Mouse (Mus musculus) midbrain, embryonic 10.5 days (tissue): ENCODE data around the gene Tmem176b. TPM values are rescaled to one million over a fixed set of nuclear protein-coding genes. Genes with fewer than 3 reads are reported as not detected.

Source experiments
- DNase-seq: peaks from one replicate; pipeline ENCODE4 v3.0.0-alpha.2; 2017; ENCODE audit warnings: low spot score
- H3K27ac ChIP-seq: fragments of 300-500 bp; sonication (generic); replicated peaks from 2 replicates; pipeline ENCODE4 v1.5.1; 2016; ENCODE audit warnings: mild to moderate bottlenecking
- H3K27me3 ChIP-seq: fragments of 300-500 bp; sonication (generic); 2 replicates; pipeline ENCODE4 v1.6.1; 2016; ENCODE audit warnings: low read depth, mild to moderate bottlenecking; ENCODE audit not compliant: poor library complexity, severe bottlenecking
- H3K36me3 ChIP-seq: fragments of 300-500 bp; sonication (generic); 2 replicates; pipeline ENCODE4 v1.6.1; 2016; ENCODE audit warnings: mild to moderate bottlenecking, moderate library complexity
- H3K4me1 ChIP-seq: fragments of 300-500 bp; sonication (generic); 2 replicates; pipeline ENCODE4 v1.6.1; 2016
- H3K4me3 ChIP-seq: fragments of 300-500 bp; sonication (generic); 2 replicates; pipeline ENCODE4 v1.5.1; 2016; ENCODE audit warnings: mild to moderate bottlenecking, moderate library complexity
- H3K9me3 ChIP-seq: fragments of 300-500 bp; sonication (generic); replicated peaks from 2 replicates; pipeline ENCODE4 v1.6.1; 2016; ENCODE audit warnings: mild to moderate bottlenecking
- WGBS: fragments of 180-500 bp; shearing (Covaris S2); methylation state at CpG from one replicate; pipeline ENCODE4 v1.1.7; 2016; 5-methylcytosine and 5-hydroxymethylcytosine counted together
- polyA plus RNA-seq: library from polyadenylated mRNA; unstranded; fragments of >200 nt; fragmentation: Nextera tagmentation; extraction: Ambion mirVana; gene quantifications from 2 replicates; pipeline ENCODE4 v1.2.1, GENCODE M21; 2016

The Tmem176b gene
- polyA plus RNA-seq, 1 experiment from 2014 or later, result 24.0 TPM

GRCm38 (mm10) chr6:48809494-48810219 is 31.6 kb downstream of the Tmem176b start:
- Histone ChIP-seq H3K27me3 (no peaks in the 10 kb centered on the region), H3K4me3 (no peak overlapping the region), H3K9me3 (no peaks in the 10 kb centered on the region), H3K27ac (no peak overlapping the region), H3K36me3 (no peaks in the 10 kb centered on the region), H3K4me1 (no peaks in the 10 kb centered on the region)
- WGBS, result 85% methylated on average over 3 of the region's 3 CpGs
- no peak for DNase-seq

- DNase-seq, result no peak
- H3K27me3 ChIP-seq, result no peaks in the 10 kb centered on the region
- no peaks in the 10 kb centered on the region for H3K36me3 ChIP-seq
- H3K4me3 ChIP-seq, result no peak overlapping the region
- no peaks in the 10 kb centered on the region for H3K4me1 ChIP-seq
- no peaks in the 10 kb centered on the region for H3K9me3 ChIP-seq
- 92% methylated on average over 3 of the region's 3 CpGs for WGBS
- no peak overlapping the region for H3K27ac ChIP-seq
Observed at GRCm38 (mm10) chr6:48806746-48807145, 34.5 kb downstream of the Tmem176b start.

- Histone ChIP-seq H3K4me3 (no peak overlapping the region), H3K4me1 (no peaks in the 10 kb centered on the region), H3K9me3 (no peaks in the 10 kb centered on the region), H3K27me3 (no peaks in the 10 kb centered on the region), H3K36me3 (no peaks in the 10 kb centered on the region), H3K27ac (no peak overlapping the region)
- no peak for DNase-seq
- 84% methylated on average over 5 of the region's 5 CpGs for WGBS
Observed at GRCm38 (mm10) chr6:48804346-48804745, 37.0 kb downstream of the Tmem176b start.

GRCm38 (mm10) chr6:48803406-48804051 is 37.8 kb downstream of the Tmem176b start:
- Histone ChIP-seq H3K27me3 (no peaks in the 10 kb centered on the region), H3K9me3 (no peaks in the 10 kb centered on the region), H3K36me3 (no peaks in the 10 kb centered on the region), H3K4me1 (no peaks in the 10 kb centered on the region), H3K27ac (no peak overlapping the region), H3K4me3 (no peak overlapping the region)
- DNase-seq, result no peak

- H3K27ac ChIP-seq, result no peak overlapping the region
- no peak for DNase-seq
- no peaks in the 10 kb centered on the region for H3K27me3 ChIP-seq
- no peaks in the 10 kb centered on the region for H3K9me3 ChIP-seq
- 97% methylated on average over 1 of the region's 1 CpGs for WGBS
- H3K4me3 ChIP-seq, result no peak overlapping the region
- no peaks in the 10 kb centered on the region for H3K4me1 ChIP-seq
- no peaks in the 10 kb centered on the region for H3K36me3 ChIP-seq
Observed at GRCm38 (mm10) chr6:48801897-48802296, 39.4 kb downstream of the Tmem176b start.

- no peak for DNase-seq
- no peaks in the 10 kb centered on the region for H3K27me3 ChIP-seq
- no peaks in the 10 kb centered on the region for H3K4me1 ChIP-seq
- WGBS, result 90% methylated on average over 2 of the region's 2 CpGs
- H3K36me3 ChIP-seq, result no peaks in the 10 kb centered on the region
- no peak overlapping the region for H3K4me3 ChIP-seq
- no peaks in the 10 kb centered on the region for H3K9me3 ChIP-seq
- H3K27ac ChIP-seq, result no peak overlapping the region
Observed at GRCm38 (mm10) chr6:48787867-48788266, 53.4 kb downstream of the Tmem176b start.

- DNase-seq, result no peak
- WGBS, result 86% methylated on average over 2 of the region's 2 CpGs
Observed at GRCm38 (mm10) chr6:48785601-48786000, 55.7 kb downstream of the Tmem176b start.

GRCm38 (mm10) chr6:48785189-48785588 is 56.1 kb downstream of the Tmem176b start:
- no peak overlapping the region for H3K27ac ChIP-seq
- no peaks in the 10 kb centered on the region for H3K27me3 ChIP-seq
- no peaks in the 10 kb centered on the region for H3K4me1 ChIP-seq
- no peaks in the 10 kb centered on the region; the same call in 1 of the 2 replicates for H3K9me3 ChIP-seq
- H3K36me3 ChIP-seq, result no peaks in the 10 kb centered on the region
- no peak overlapping the region for H3K4me3 ChIP-seq
- no peak for DNase-seq
- 90% methylated on average over 1 of the region's 1 CpGs for WGBS

More at GRCm38 (mm10) chr6:48785601-48786000, 55.7 kb downstream of the Tmem176b start:
- Histone ChIP-seq H3K4me1 (no peaks in the 10 kb centered on the region), H3K27me3 (no peaks in the 10 kb centered on the region), H3K27ac (no peak overlapping the region), H3K36me3 (no peaks in the 10 kb centered on the region), H3K4me3 (no peak overlapping the region), H3K9me3 (no peaks in the 10 kb centered on the region; the same call in 1 of the 2 replicates)

- Histone ChIP-seq H3K4me1 (no peaks in the 10 kb centered on the region), H3K9me3 (peaks cover 6% of the 10 kb centered on the region; the same call in 1 of the 2 replicates), H3K4me3 (no peak overlapping the region), H3K27me3 (no peaks in the 10 kb centered on the region), H3K36me3 (no peaks in the 10 kb centered on the region), H3K27ac (no peak overlapping the region)
- 93% methylated on average over 1 of the region's 1 CpGs for WGBS
- no peak for DNase-seq
Observed at GRCm38 (mm10) chr6:48784406-48784805, 56.9 kb downstream of the Tmem176b start.

Other genes with a start within 250 kb of the Tmem176b start
- gene Repin1, start 247.6 kb downstream of the Tmem176b start, polyA plus RNA-seq, result 58.9 and 59.4 TPM in 2 replicates
- gene Gm44965, start 247.6 kb downstream of the Tmem176b start, polyA plus RNA-seq, result 0.39 and 0.50 TPM in 2 replicates
- gene Zfp775, start 239.4 kb downstream of the Tmem176b start, polyA plus RNA-seq, result 10.3 and 11.4 TPM in 2 replicates
- gene AI854703, start 214.7 kb downstream of the Tmem176b start, polyA plus RNA-seq, result 0.89 TPM in 2 replicates
- 0.44 and 0.82 TPM in 2 replicates for gene Gimap8, start 194.3 kb downstream of the Tmem176b start, polyA plus RNA-seq
- 2.6 and 3.9 TPM in 2 replicates for gene Gimap9, start 165.4 kb downstream of the Tmem176b start, polyA plus RNA-seq
- gene Gimap4, start 156.9 kb downstream of the Tmem176b start, polyA plus RNA-seq, result 5.2 and 5.6 TPM in 2 replicates
- 6.7 and 8.4 TPM in 2 replicates for gene Gimap6, start 133.3 kb downstream of the Tmem176b start, polyA plus RNA-seq
- 0.49 and 1.2 TPM in 2 replicates for gene Gm28053, start 122.9 kb downstream of the Tmem176b start, polyA plus RNA-seq
- not detected in 2 replicates for gene Gimap7, start 122.9 kb downstream of the Tmem176b start, polyA plus RNA-seq
- 4.6 and 5.7 TPM in 2 replicates for gene Gimap1, start 102.4 kb downstream of the Tmem176b start, polyA plus RNA-seq
- gene Gimap5, start 95.3 kb downstream of the Tmem176b start, polyA plus RNA-seq, result 0.96 and 1.0 TPM in 2 replicates
- not detected in 2 replicates for gene Gimap3, start 70.6 kb downstream of the Tmem176b start, polyA plus RNA-seq
- 10.9 and 14.4 TPM in 2 replicates for gene Tmem176a, start 577 bp downstream of the Tmem176b start, polyA plus RNA-seq
- gene Aoc1, start 31.4 kb upstream of the Tmem176b start, polyA plus RNA-seq, result not detected in 2 replicates
- gene 1600015I10Rik, start 88.4 kb upstream of the Tmem176b start, polyA plus RNA-seq, result not detected in 2 replicates
- not detected in 2 replicates for gene Doxl2, start 133.5 kb upstream of the Tmem176b start, polyA plus RNA-seq
- gene Svs1, start 145.4 kb upstream of the Tmem176b start, polyA plus RNA-seq, result not detected in 2 replicates
- gene Gpnmb, start 195.1 kb upstream of the Tmem176b start, polyA plus RNA-seq, result 0.79 and 0.96 TPM in 2 replicates
- gene Malsu1, start 232.3 kb upstream of the Tmem176b start, polyA plus RNA-seq, result 65.0 and 71.1 TPM in 2 replicates